Mouse (Mus musculus) adrenal gland, postnatal 10 days (tissue): ENCODE results near the gene Shisa8. TPM values are rescaled to one million over a fixed set of nuclear protein-coding genes. Genes with fewer than 3 reads are reported as not detected.

Experiments
- DNase-seq: peaks from one replicate; pipeline ENCODE4 v3.0.0; 2021; ENCODE audit warnings: mixed read lengths
- total RNA-seq, 2 experiments: library from RNA; stranded (reverse); gene quantifications; 2 replicates each; pipeline ENCODE4 v1.2.3; 2021

Gene Shisa8
- total RNA-seq, 2 experiments from 2014 or later, result 0.12 to 0.45 TPM

GRCm38 (mm10) chr15:82172648-82173047, 40.0 kb downstream of the Shisa8 start:
- no peak for DNase-seq

- no peak for DNase-seq
Measured at GRCm38 (mm10) chr15:82170437-82171377, 41.9 kb downstream of the Shisa8 start.

- DNase-seq, result no peak
Measured at GRCm38 (mm10) chr15:82169671-82170070, 42.9 kb downstream of the Shisa8 start.

GRCm38 (mm10) chr15:82167201-82168168, 45.1 kb downstream of the Shisa8 start:
- no peak for DNase-seq

GRCm38 (mm10) chr15:82166240-82167100, 46.1 kb downstream of the Shisa8 start:
- DNase-seq, result no peak

GRCm38 (mm10) chr15:82165332-82166239, 47.0 kb downstream of the Shisa8 start:
- DNase-seq, result peak; percentile 89

- no peak for DNase-seq
Measured at GRCm38 (mm10) chr15:82164496-82164895, 48.1 kb downstream of the Shisa8 start.

- DNase-seq, result no peak
Measured at GRCm38 (mm10) chr15:82164061-82164399, 48.6 kb downstream of the Shisa8 start.

- DNase-seq, result no peak
Measured at GRCm38 (mm10) chr15:82163356-82164060, 49.1 kb downstream of the Shisa8 start.

- DNase-seq, result no peak
Measured at GRCm38 (mm10) chr15:82161965-82162600, 50.5 kb downstream of the Shisa8 start.

GRCm38 (mm10) chr15:82160731-82161640, 51.6 kb downstream of the Shisa8 start:
- DNase-seq, result peak; percentile 30

GRCm38 (mm10) chr15:82159471-82159870, 53.1 kb downstream of the Shisa8 start:
- DNase-seq, result no peak

GRCm38 (mm10) chr15:82158243-82159035, 54.2 kb downstream of the Shisa8 start:
- DNase-seq, result no peak

GRCm38 (mm10) chr15:82156902-82157301, 55.7 kb downstream of the Shisa8 start:
- DNase-seq, result no peak

GRCm38 (mm10) chr15:82156298-82156697, 56.3 kb downstream of the Shisa8 start:
- no peak for DNase-seq
